Mouse (Mus musculus) MEL (cell line): ENCODE data around the gene Zfp1. TPM values are rescaled to one million over a fixed set of nuclear protein-coding genes. Genes with fewer than 3 reads are reported as not detected.

Experiments used
- DNase-seq: peaks from one replicate; pipeline ENCODE4 v3.0.0; 2011; ENCODE audit warnings: low read depth, low spot score
- H3K27ac ChIP-seq: 2 replicates; pipeline ENCODE4 v1.5.1; 2012; ENCODE audit warnings: low read depth, mild to moderate bottlenecking, control low read depth, low read length, moderate library complexity; ENCODE audit not compliant: control insufficient read depth
- H3K27me3 ChIP-seq, 2 experiments: fragments of 150-350 bp in 1 of 2; sonication (generic) in 1 of 2; 2 replicates each; pipeline ENCODE4 v1.6.1; 2012; ENCODE audit warnings: low read length in 2 of 2, mild to moderate bottlenecking in 2 of 2, improper control_type of control experiment in 1 of 2, moderate library complexity in 1 of 2; ENCODE audit not compliant: insufficient read depth in 2 of 2, control insufficient read depth in 1 of 2
- H3K36me3 ChIP-seq, 2 experiments: 2 replicates each; pipeline ENCODE4 v1.6.1; 2012 to 2014; ENCODE audit warnings: low read length in 2 of 2, improper control_type of control experiment in 1 of 2, inconsistent platforms in 1 of 2, mild to moderate bottlenecking in 1 of 2; ENCODE audit not compliant: insufficient read depth in 2 of 2, control insufficient read depth in 1 of 2
- H3K4me1 ChIP-seq, 2 experiments: fragments of 150-350 bp in 1 of 2; sonication (generic) in 1 of 2; 2 replicates each; pipeline ENCODE4 v1.6.1; 2012; ENCODE audit warnings: low read length in 2 of 2, improper control_type of control experiment in 1 of 2, mild to moderate bottlenecking in 1 of 2; ENCODE audit not compliant: insufficient read depth in 2 of 2, control insufficient read depth in 1 of 2
- H3K4me3 ChIP-seq, 2 experiments: fragments of 150-350 bp in 1 of 2; sonication (generic) in 1 of 2; 2 replicates each; pipeline ENCODE4 v1.5.1; 2012; ENCODE audit warnings: low read depth in 2 of 2, low read length in 2 of 2, mild to moderate bottlenecking in 2 of 2, moderate library complexity in 2 of 2, control low read depth in 1 of 2, improper control_type of control experiment in 1 of 2; ENCODE audit not compliant: control insufficient read depth in 1 of 2, insufficient read depth in 1 of 2
- H3K79me2 ChIP-seq: 2 replicates; pipeline ENCODE4 v1.6.1; 2012; ENCODE audit warnings: mild to moderate bottlenecking, low read length, moderate library complexity; ENCODE audit not compliant: control insufficient read depth, poor library complexity, insufficient read depth
- H3K9ac ChIP-seq: 2 replicates; pipeline ENCODE4 v1.6.1; 2012; ENCODE audit warnings: low read depth, mild to moderate bottlenecking, control low read depth, low read length, moderate library complexity; ENCODE audit not compliant: control insufficient read depth, poor library complexity, severe bottlenecking
- H3K9me3 ChIP-seq: fragments of 150-350 bp; sonication (generic); replicated peaks from 2 replicates; pipeline ENCODE4 v1.6.1; 2012; ENCODE audit warnings: mild to moderate bottlenecking, low read length, improper control_type of control experiment, moderate library complexity; ENCODE audit not compliant: insufficient read depth
- BHLHE40 ChIP-seq: IDR thresholded peaks from 2 replicates; pipeline ENCODE4 v1.6.1; 2012; ENCODE audit warnings: low read depth, mild to moderate bottlenecking, inconsistent platforms, low read length, improper control_type of control experiment, borderline replicate concordance
- CHD1 ChIP-seq: IDR thresholded peaks from 2 replicates; pipeline ENCODE4 v1.6.1; 2012; ENCODE audit warnings: low read depth, mild to moderate bottlenecking, inconsistent platforms, low read length, improper control_type of control experiment
- CTCF ChIP-seq, 3 experiments: IDR thresholded peaks in 2 of 3; conservative IDR thresholded peaks in 1 of 3; 2 replicates each; pipeline ENCODE4 v1.5.1; 2011 to 2012; ENCODE audit warnings: low read length in 3 of 3, low read depth in 2 of 3, mild to moderate bottlenecking in 2 of 3, improper control_type of control experiment in 1 of 3, inconsistent platforms in 1 of 3, mixed read lengths in 1 of 3, moderate library complexity in 1 of 3; ENCODE audit not compliant: control insufficient read depth in 1 of 3, insufficient read depth in 1 of 3, poor library complexity in 1 of 3, severe bottlenecking in 1 of 3
- E2F4 ChIP-seq: IDR thresholded peaks from 2 replicates; pipeline ENCODE4 v1.6.1; 2011; ENCODE audit warnings: low read depth, low read length, improper control_type of control experiment, borderline replicate concordance
- ELF1 ChIP-seq: IDR thresholded peaks from 2 replicates; pipeline ENCODE4 v1.6.1; 2014; ENCODE audit warnings: low read depth, mild to moderate bottlenecking, inconsistent platforms, low read length, improper control_type of control experiment, moderate library complexity
- EP300 ChIP-seq, 2 experiments: IDR thresholded peaks; 2 replicates each; pipeline ENCODE4 v1.6.1; 2011; ENCODE audit warnings: improper control_type of control experiment in 2 of 2, low read length in 2 of 2, low read depth in 1 of 2, mild to moderate bottlenecking in 1 of 2
- ETS1 ChIP-seq: IDR thresholded peaks from 2 replicates; pipeline ENCODE4 v1.6.1; 2012; ENCODE audit warnings: low read depth, mild to moderate bottlenecking, inconsistent platforms, low read length, improper control_type of control experiment, moderate library complexity
- GATA1 ChIP-seq: IDR thresholded peaks from 2 replicates; pipeline ENCODE4 v1.6.1; 2011; ENCODE audit warnings: low read depth, low read length, improper control_type of control experiment
- KAT2A ChIP-seq: conservative IDR thresholded peaks from 2 replicates; pipeline ENCODE4 v1.6.1; 2012; ENCODE audit warnings: low read depth, low read length, improper control_type of control experiment, inconsistent platforms
- MAFK ChIP-seq: IDR thresholded peaks from 2 replicates; pipeline ENCODE4 v1.6.1; 2011; ENCODE audit warnings: low read depth, mild to moderate bottlenecking, low read length, improper control_type of control experiment, borderline replicate concordance
- MAX ChIP-seq: IDR thresholded peaks from 2 replicates; pipeline ENCODE4 v1.6.1; 2011; ENCODE audit warnings: low read length, improper control_type of control experiment
- MEF2A ChIP-seq: IDR thresholded peaks from 2 replicates; pipeline ENCODE4 v1.6.1; 2014; ENCODE audit warnings: low read depth, mild to moderate bottlenecking, inconsistent platforms, low read length, improper control_type of control experiment; ENCODE audit not compliant: poor library complexity, insufficient replicate concordance, severe bottlenecking; ENCODE audit errors: extremely low read depth
- MYC ChIP-seq: IDR thresholded peaks from 2 replicates; pipeline ENCODE4 v1.6.1; 2011; ENCODE audit warnings: low read depth, mild to moderate bottlenecking, low read length, improper control_type of control experiment, moderate library complexity
- NELFE ChIP-seq: IDR thresholded peaks from 2 replicates; pipeline ENCODE4 v1.6.1; 2011; ENCODE audit warnings: low read depth, low read length, improper control_type of control experiment
- POLR2AphosphoS2 ChIP-seq: IDR thresholded peaks from 2 replicates; pipeline ENCODE4 v1.6.1; 2011; ENCODE audit warnings: low read length, improper control_type of control experiment
- POLR2AphosphoS5 ChIP-seq: IDR thresholded peaks from 2 replicates; pipeline ENCODE4 v1.6.1; 2012; ENCODE audit warnings: low read depth, borderline replicate concordance, mild to moderate bottlenecking, inconsistent platforms, low read length, moderate library complexity, mixed read lengths
- RCOR1 ChIP-seq: IDR thresholded peaks from 2 replicates; pipeline ENCODE4 v1.6.1; 2012; ENCODE audit warnings: low read depth, mild to moderate bottlenecking, inconsistent platforms, low read length, improper control_type of control experiment
- TAL1 ChIP-seq: IDR thresholded peaks from 2 replicates; pipeline ENCODE4 v1.6.1; 2012; ENCODE audit warnings: mild to moderate bottlenecking, inconsistent platforms, low read length, moderate library complexity, mixed read lengths
- TCF12 ChIP-seq: IDR thresholded peaks from 2 replicates; pipeline ENCODE4 v1.6.1; 2014; ENCODE audit warnings: low read depth, mild to moderate bottlenecking, inconsistent platforms, low read length, improper control_type of control experiment, moderate library complexity
- UBTF ChIP-seq: IDR thresholded peaks from 2 replicates; pipeline ENCODE4 v1.6.1; 2012; ENCODE audit warnings: low read depth, mild to moderate bottlenecking, inconsistent platforms, low read length, improper control_type of control experiment, moderate library complexity, borderline replicate concordance; ENCODE audit not compliant: insufficient read depth
- USF1 ChIP-seq: IDR thresholded peaks from 2 replicates; pipeline ENCODE4 v1.6.1; 2014; ENCODE audit warnings: low read depth, mild to moderate bottlenecking, inconsistent platforms, low read length, improper control_type of control experiment, moderate library complexity
- USF2 ChIP-seq, 2 experiments: IDR thresholded peaks; 2 replicates each; pipeline ENCODE4 v1.6.1; 2011 to 2012; ENCODE audit warnings: improper control_type of control experiment in 2 of 2, low read length in 2 of 2, borderline replicate concordance in 1 of 2, inconsistent platforms in 1 of 2, low read depth in 1 of 2, mild to moderate bottlenecking in 1 of 2; ENCODE audit not compliant: insufficient read depth in 1 of 2
- ZC3H11A ChIP-seq: IDR thresholded peaks from 2 replicates; pipeline ENCODE4 v1.6.1; 2012; ENCODE audit warnings: low read depth, mild to moderate bottlenecking, inconsistent platforms, low read length, improper control_type of control experiment
- ZKSCAN1 ChIP-seq: IDR thresholded peaks from 2 replicates; pipeline ENCODE4 v1.6.1; 2012; ENCODE audit warnings: low read depth, mild to moderate bottlenecking, inconsistent platforms, low read length, improper control_type of control experiment, moderate library complexity
- ZMIZ1 ChIP-seq: IDR thresholded peaks from 2 replicates; pipeline ENCODE4 v1.6.1; 2012; ENCODE audit warnings: low read depth, mild to moderate bottlenecking, inconsistent platforms, low read length, improper control_type of control experiment, moderate library complexity
- polyA plus RNA-seq, 2 experiments: library from polyadenylated mRNA; stranded (reverse) in 1 of 2; unstranded in 1 of 2; fragments of >175 nt in 1 of 2; fragments of >200 nt in 1 of 2; gene quantifications; 2 replicates each; pipeline versions ENCODE4 v1.2.1 to v1.2.4; 2012; ENCODE audit warnings: low replicate concordance in 2 of 2, low read depth in 1 of 2; ENCODE audit not compliant: insufficient read length in 2 of 2, insufficient read depth in 1 of 2, missing spikeins in 1 of 2
- total RNA-seq: library from RNA; depleted of rRNA; stranded (reverse); fragments of 300-350 nt; gene quantifications from 2 replicates; pipeline ENCODE4 v1.2.3, GENCODE M21; 2012

Gene Zfp1
- total and polyA plus RNA-seq, 3 experiments: 12.2 to 12.4 TPM; not detected in 1

DNA sequence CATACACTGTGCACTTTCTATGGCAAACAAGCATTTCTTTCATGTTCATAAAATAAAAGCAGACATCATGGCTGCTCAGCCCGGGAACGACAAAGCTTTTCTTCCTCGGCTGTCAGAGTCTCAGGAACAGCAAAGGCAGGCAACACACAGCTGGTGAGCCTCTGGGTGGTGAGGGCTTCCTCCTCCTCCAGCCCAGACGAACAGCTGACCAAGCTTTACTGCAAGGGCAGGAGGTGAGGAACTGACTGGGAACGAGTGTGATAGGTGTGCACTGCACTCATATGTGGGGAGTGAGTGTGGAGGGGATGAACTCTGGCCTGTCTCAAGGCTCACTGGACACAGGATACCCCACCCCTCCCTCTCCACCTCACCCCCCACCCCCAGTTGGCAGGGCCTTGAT lies 75.7 kb downstream of the Zfp1 start:
- Histone ChIP-seq H3K27ac (no peak overlapping the region), H3K9ac (no peak overlapping the region), H3K79me2 (no peaks in the 10 kb centered on the region), H3K36me3 (peaks cover 0 to 7% of the 10 kb centered on the region in 2 experiments; a peak in 2 of 4 replicates), H3K9me3 (no peaks in the 10 kb centered on the region), H3K4me3 (no peak overlapping the region), H3K27me3 (no peaks in the 10 kb centered on the region), H3K4me1 (peaks cover 9 to 13% of the 10 kb centered on the region in 2 experiments)
- TF ChIP-seq ZC3H11A (no peak), EP300 (IDR thresholded peaks at IDR 0.05; ENCODE audit: low read depth in 1 of 2, low read length in 2 of 2) (no peak), POLR2AphosphoS2 (no peak), MAX (no peak), ETS1 (no peak), POLR2AphosphoS5 (no peak), KAT2A (no peak), CHD1 (no peak), MYC (no peak), GATA1 (no peak), ZKSCAN1 (no peak), NELFE (no peak), ELF1 (no peak), UBTF (no peak), RCOR1 (no peak), BHLHE40 (no peak)
- DNase-seq: no peak

DNA sequence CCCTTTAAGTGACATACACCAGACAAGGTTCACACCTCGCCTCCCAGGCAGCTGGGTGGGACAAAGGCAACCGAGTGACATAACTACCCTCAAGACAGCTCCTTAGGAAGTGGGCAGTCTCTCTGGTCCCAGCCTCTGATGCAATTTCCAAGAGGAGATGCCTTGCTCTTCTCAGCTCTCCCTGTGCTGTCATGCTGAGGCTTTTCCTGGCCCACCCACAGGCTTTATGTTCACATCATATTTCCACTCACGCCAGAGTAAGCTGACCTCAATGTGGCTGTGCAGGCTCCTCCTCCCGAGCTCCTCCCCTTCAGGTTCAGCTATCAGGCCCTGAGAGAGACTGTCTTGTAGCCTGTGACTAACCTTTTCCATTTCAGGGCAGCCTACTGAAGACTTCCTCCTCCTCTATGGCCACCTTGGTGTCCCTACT lies 76.9 kb downstream of the Zfp1 start:
- no peak overlapping the region for H3K9ac ChIP-seq
- no peak for DNase-seq
- H3K4me3 ChIP-seq: no peak overlapping the region
- no peaks in the 10 kb centered on the region for H3K27me3 ChIP-seq
- TF ChIP-seq USF2 (IDR thresholded peaks at IDR 0.05; ENCODE audit: borderline replicate concordance in 1 of 2, insufficient read depth in 1 of 2, low read depth in 1 of 2, low read length in 2 of 2) (no peak), ELF1 (no peak), MAFK (no peak), MAX (no peak), MEF2A (no peak), BHLHE40 (no peak), E2F4 (no peak), TAL1 (no peak), USF1 (no peak), ZMIZ1 (no peak), TCF12 (no peak), CHD1 (no peak), CTCF (IDR thresholded peaks at IDR 0.05 in 2 of 3, conservative IDR thresholded peaks at IDR 0.05 in 1 of 3; ENCODE audit: control insufficient read depth in 1 of 3, insufficient read depth in 1 of 3, low read depth in 2 of 3, low read length in 3 of 3, poor library complexity in 1 of 3, severe bottlenecking in 1 of 3) (no peak), UBTF (no peak)
- TF ChIP-seq, all 39 proteins: peak for 0
- Histone ChIP-seq H3K36me3 (peaks cover 0 to 7% of the 10 kb centered on the region in 2 experiments; a peak in 2 of 4 replicates), H3K27ac (no peak overlapping the region), H3K9me3 (no peaks in the 10 kb centered on the region), H3K79me2 (no peaks in the 10 kb centered on the region), H3K4me1 (peaks cover 9 to 13% of the 10 kb centered on the region in 2 experiments)
